Mouse (Mus musculus): ENCODE measurements at regions not wholly inside any gene's neighbourhood (a gene's known extent, or its start where the extent isn't known, plus 50 kb on each side); places are given as distances from the start of the nearest gene placed in this dataset.

DNA sequence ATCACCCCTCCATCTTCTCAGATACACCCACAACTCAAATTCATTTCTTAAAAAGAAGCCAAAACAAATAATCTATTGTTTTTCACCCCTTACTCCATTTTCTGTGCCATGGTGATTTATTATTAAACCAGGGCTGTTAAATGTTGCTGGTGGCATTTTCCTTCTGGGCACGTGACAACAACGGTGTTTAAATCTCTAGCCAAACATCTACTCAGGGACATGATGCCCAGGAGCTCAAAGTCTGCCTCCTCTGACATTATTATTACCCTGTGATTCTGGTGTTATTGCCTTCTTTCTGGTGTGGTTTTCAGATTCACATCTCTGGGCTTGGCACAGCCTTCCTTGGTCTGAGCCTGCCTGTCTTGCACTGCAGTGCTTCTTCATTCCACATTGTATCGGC lies 253.5 kb upstream of the Camk1g start:
- peak; percentile 7 for DNase-seq

DNA sequence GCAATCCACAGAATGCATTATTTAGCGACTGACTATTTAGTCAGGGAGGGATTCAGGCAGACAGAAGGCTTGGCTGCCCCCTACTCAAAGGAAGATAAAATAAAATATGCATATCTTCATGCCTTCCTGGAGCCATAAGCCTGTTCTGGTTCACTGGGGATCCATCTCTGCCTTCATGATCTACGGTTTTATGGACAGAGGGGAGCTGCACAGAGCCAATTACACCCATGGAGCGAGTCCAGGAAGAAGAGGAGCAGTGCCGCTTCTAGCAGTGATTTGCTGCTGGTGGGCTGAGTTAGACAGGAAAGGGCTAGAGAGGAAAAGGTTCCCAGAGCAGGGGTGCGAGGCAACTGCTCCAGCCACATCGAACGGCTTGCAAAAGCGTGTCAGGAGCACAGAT lies 248.2 kb upstream of the Camk1g start:
- DNase-seq: no peak

DNA sequence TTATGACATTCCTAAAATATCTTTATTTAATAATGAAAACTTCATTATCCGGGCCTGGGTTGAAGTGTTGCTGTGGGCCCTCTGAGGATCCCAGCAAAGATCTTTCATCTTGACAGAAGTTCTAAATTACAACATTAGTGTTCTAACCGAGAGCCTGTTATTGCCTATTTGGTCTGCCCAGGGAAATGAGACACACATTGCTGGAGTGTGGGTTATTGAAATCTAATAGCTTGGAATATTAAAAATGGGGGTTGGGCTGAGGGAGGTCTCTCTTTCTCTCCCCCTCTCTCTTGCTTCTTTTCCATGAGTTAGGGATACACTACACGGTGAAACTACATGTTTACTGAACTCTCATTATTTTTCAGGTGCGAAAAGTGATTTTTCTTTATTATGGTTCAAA lies 240.4 kb upstream of the Camk1g start:
- DNase-seq: no peak

DNA sequence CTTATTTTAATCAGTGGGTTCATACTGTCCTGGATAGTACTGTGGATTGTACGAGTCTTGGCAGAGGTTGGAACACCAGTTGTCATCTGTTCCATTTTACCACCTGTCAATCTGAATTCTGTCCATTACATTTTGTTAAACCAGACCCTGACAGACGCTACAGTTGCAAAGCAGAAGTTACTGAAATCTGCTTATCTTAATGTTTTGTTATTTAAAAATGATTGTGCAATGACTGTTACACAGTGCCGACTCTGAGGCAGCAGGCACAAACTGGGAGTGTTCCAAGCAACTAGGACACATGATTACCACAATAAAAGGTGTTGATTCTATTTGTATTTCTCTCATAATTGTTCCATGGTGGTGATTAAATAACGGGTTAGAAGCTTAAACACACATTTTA lies 229.8 kb upstream of the Camk1g start:
- DNase-seq: no peak

DNA sequence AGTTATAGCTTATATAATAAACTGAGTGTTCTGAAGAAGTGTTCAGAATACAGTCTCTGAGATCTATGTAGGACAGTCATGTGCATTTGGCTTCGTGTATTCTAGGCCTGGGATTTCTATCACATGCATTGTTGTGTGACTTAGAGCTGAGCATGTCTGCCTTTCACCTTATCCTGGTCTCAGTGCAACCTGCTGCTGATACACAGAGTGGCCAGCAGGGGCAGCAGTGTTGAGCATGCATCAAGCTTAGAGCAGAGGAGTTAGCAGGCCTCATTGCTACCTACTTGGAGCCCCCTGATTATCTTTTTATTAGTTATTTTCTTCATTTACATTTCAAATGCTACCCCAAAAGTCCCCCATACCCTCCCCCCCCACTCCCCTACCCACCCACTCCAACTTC lies 229.1 kb upstream of the Camk1g start:
- DNase-seq: no peak

DNA sequence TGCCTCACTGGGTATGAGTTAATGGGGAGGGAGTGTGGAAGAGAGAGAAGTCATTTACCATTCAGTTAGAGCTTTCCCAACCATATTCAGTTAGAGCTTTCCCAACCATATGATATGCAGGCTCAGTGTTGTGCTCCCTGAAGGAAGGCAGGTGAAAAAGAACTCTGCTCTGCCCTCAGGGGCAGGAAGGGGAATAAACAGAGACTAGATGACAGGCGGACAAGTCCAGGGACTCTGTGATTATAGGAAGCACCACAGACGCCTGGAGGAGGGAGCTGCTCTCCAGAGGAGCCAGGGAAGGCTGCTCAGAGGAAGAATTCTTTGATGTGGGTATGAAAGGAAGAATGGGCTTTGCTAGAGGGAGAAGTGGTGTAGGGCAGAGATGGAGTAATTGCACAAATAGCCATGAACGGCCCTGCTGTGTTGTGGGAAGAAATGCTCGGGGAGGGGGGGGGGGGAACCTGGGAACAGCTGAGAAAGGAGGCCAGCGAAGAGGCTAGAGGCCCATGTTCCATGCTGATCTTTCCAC lies 220.3 kb upstream of the Camk1g start:
- DNase-seq: no peak

DNA sequence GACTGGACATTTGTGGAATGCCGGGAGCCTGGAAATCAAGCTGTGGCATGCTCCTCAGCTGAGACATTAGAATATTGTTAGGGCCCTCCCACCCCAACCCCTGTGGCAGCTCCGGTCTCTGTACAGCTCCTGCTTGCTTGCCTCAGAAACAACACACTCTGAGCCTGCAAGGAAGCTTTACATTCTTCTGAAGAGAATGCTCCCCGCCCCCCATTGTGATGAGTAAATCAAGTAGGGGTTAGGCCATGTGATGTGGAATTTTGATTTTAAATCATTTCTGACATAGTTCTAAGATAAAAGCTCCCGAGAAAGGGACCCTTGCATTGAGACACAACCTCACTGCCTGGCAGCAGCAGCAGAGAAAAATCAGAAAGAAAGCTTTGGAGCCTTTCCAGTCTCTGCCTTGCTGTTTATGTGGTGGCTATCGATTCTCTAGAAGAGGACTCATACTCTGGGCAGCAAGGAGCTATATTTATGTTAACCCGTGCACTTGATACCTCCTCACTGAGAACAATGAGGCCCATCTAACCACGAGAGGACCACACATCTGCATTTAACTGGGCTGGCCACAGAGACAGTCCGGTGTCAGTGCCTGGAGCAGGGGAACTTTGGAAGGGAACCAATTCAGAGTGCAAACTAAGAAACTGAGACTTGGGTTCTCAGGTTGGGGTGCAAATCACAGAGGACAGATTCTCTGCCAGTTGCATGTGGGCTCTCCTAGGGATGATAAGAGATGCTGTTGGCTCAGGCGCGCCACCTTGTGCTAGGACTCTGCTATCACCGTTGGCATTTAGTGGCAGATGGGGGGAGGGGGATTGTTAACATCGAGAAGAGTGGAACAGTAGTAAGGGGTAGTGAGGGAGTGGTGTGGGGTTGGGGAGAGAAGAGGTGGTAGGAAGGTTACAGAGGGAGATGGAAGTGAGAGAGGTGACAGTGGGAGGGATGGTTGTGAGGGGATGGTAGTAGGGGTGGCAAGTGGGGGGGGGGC lies 218.7 kb upstream of the Camk1g start:
- DNase-seq: peak; percentile 35

DNA sequence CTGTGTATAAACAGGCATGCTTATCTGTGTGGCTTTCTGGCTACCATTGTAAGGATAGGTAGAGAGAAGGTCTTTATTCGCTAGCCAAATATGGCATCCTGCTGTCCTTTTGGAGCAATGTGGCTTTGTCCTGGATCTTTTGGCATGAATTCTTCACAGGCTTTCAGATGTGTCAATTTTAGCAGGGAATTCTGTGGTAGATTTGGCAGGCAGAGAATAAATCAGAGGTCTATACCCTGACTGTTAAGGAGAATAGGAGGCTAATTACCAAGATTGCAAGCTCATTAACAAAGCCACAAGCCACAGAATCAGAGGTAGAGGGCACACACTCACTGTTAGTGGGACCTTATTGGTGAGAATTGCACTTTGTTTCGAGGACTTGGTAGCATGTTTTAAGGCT lies 217.2 kb upstream of the Camk1g start:
- DNase-seq: no peak

DNA sequence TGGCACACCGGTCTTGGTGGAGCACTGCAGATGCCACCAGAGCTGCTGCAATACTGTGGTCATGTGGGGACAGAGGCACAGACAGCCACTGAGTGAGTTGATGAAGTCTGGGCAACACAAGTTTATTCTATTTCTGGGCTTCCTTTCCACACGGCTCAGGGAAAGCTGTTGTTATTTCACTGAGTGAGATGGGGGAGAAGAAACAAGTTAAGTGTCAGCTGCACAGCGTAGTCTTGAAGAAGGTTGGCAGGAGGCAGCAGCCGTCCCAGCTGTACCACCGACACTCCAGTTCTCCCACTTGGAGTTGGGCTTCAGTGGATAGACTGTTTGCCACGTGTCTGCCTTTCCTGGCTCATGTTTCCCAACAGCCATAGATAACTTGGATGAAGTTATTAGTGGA lies 216.8 kb upstream of the Camk1g start:
- no peak for DNase-seq

DNA sequence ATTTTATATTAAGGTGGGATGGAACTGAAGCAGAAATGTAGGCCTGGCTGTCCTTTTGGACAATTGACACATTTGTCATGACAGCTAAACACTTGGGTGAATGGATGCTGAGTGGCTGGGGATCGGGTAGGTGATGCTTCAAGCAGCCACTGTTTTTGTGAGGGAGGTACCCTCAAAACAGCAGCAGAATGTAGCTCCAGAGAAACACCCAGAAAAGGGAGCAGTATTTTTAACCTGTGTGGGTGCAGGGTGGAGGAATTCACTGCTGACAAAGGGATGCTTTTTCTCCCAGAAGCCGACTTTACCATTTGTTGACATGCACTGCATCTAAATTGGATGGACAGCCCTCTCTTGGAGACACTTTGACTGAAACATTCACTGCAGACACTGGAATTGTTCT lies 213.7 kb upstream of the Camk1g start:
- DNase-seq: no peak

DNA sequence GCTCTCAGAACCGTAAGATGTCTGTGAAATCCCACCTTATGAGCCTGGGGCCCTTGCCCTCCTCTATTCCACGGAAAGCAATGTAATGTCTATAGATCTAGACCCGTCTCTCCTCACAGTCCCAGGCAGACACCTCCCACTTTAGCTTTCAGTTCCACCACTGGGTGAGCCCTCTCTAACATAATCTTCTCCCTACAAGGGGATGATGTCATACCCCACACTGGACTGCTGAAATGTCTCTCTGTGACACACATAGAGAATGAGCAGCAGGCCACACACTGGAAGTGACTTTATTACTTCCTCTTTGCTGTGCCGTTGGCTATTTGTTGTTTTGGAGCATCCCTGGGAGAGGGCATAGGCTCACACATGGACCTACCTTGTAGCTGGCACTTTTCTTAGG lies 210.3 kb upstream of the Camk1g start:
- DNase-seq: no peak

DNA sequence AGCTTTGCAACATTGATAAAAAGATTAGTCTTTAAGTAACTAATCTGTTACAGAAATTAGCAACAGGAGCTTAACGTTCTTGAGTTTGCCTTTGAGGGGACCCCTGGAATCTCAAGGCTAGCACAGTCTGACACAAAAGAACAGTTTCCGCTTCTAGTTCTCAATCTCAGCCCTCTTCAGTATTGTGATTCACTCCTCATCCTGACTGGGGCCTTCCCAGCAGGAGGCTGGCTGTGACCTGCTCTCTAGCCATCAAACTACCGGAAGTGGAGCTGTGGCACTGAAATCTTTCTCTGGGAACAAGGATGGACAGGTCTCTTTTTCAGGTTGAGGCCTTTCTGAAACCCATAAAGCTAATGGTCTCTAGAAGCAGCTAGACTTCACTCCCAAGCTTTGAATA lies 209.6 kb upstream of the Camk1g start:
- no peak for DNase-seq

DNA sequence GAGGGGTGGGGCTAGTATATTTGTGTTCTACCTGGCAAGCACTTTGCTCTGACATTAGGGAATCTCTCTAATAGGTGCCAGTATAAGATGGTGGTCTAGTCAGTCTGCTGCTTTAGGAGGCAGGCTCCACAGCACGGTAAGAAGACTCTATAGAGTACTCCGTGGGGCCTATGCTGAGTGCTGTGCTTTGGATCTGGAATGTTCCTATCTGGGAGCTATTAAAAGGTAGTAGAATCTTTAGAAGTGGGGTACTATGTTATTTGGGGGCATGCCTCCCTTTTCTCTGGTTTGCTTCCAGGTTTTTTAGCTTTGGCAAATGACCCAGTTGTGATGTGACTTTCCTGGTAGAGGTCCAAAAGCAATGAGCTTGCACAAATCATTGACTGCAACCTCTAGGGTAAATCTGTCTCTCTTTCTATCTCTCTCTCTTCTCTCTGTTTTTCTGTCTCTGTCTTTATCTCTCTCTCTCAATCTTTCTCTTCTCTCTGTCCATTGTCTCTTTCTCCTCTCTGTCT lies 208.6 kb upstream of the Camk1g start:
- DNase-seq: no peak

DNA sequence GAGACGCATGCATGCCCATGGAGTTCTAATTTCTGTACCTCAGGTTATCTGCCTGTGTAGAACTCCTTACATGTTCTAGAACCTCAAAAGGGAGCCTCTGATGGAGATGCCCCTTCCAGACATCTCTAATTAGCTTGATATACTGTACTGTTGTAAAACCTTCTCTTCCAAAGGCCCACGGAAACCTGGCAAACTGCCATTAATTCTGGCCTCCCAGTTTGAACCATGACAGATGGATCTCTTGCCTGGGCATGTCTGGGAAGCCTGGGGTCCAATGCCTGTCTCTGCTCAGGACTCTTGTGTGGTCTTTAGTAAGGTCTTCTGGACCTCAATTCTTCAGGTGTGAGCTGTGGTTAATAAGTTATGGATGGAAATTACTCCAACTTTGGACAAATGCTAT lies 207.7 kb upstream of the Camk1g start:
- no peak for DNase-seq

DNA sequence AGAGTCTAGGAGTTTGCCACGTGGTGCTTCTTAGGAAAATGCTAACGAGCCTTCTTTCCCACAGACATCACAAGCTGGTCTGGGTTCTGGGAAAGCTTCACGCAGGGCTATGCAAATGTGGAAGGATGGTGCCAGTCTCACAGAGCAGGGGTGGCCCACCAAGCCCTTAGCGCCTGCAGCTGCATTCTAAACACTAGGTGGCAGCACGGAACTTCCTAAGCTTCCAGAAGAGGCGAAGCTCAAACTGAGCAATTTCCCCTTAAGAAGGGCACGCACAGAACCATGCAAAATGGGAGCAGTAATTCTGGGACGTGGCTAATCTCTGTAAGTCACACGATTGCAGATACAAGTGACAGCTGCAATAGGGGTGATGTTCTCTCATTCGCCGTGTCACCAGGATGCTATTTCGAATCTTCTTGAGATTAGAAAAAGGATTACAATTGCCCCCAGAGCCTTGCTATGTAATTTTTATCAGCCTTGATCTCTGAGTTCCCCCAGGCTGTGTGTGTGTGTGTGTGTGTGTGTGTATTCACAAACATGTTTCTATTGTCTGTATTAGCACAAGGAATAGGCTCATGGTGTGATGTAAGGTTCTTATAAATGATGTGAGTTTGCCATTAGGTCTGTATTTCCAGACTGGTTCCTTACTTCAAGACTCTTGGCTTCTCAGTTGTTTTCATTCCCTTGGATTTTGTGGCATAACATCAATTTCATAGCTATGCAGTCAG lies 206.1 kb upstream of the Camk1g start:
- peak; percentile 74 for DNase-seq

DNA sequence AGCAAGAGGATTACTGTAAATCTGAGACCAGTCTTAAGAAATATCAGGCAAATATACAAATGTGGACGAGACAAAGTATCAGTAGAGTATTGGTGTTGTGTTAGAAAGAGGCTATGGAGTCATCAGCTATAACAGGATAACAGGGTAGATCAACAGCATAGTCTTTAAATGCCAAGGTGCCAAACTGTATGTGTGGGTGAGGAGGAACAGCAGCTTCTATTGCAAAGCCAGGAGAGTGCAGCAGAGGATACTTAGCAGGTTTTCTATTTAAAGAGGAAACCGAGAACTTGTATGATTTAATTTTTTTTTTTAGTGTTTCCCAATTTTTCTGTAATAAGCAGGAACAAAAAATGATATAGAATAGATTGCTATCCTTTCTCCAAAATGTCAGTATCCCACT lies 202.7 kb upstream of the Camk1g start:
- DNase-seq: no peak

DNA sequence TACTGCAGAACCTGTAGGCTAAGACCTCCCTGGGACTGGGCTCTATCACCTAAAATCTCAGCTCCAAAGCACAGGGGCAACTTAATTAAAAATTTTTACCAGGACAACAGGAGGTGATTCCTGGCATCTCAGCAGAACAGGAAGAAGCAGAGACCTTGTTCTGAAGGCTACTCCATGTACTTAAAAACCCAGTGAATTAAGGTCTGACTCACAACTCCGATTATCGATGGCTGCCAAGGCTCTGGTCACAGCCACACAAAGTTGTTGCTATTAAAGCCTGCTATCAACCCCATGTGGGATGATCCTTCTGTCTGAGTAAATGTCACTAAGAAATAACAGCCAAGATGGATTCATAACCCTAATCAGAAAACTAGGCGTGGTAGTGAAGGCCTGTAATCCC lies 202.3 kb upstream of the Camk1g start:
- DNase-seq: no peak

DNA sequence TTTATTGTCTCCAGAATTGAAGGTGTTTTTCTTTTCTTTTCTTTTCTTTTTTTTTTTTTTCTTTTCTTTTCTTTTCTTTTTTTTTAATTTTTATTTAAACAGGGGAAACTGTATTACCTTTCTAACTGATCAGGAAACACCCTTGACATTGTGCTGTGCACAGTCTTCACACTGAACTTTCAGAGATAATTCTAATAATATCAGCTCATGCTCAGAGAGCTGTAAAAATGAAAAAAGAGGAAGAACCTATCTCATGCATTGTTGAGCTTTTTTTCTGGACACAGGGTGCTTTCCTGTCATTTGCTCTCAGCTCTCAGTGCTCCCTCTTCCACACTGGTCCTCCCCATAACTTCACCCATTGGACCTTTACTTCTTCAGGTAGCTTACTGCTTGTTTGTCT lies 201.0 kb upstream of the Camk1g start:
- DNase-seq: no peak

DNA sequence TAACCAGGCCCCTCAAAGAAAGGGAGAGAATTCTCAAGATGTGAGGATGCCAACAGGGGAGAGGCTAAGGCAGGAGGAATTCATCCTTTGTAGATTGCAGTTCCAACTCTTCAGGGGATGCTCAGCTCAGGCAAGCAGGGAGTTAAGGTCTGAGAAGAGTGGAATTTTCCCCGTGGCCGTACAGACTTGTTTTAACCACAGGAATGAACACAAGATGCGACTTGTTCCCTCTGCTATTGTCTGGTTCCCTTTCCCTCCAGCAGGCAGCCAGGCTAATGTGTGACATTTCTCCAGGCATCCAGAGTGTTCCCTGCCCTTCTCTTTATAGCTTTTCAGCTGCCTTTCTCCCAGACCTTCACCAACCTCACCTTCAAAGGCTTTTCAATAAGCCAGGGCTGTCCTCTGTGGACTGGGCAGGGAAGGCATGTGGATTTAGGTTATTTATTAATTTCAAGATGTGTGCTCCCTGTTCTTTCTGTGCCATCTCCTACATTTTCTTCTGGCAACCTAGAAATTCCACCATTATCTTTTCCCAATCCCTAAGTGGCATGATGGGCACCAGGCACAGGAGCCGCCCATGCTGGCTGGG lies 198.6 kb upstream of the Camk1g start:
- peak; percentile 29 for DNase-seq

DNA sequence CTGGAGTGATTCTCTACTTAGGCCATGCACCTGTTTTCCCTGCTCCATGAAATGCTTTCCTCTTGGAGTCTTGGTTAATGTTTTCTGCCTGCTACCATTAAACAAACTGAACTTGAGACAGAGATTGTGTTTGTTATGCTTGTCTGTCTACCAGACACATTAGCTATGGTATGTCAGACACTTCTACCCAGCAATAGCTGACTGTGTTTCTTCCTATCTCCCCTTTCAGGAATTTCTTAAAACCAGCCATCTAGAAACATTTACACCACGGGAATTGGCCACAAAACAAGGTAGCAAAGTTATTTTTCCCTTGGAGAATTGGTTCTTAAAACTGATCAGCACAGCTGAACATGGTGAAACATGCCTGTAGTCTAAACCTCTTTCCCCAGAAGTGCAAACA lies 197.1 kb upstream of the Camk1g start:
- no peak for DNase-seq

DNA sequence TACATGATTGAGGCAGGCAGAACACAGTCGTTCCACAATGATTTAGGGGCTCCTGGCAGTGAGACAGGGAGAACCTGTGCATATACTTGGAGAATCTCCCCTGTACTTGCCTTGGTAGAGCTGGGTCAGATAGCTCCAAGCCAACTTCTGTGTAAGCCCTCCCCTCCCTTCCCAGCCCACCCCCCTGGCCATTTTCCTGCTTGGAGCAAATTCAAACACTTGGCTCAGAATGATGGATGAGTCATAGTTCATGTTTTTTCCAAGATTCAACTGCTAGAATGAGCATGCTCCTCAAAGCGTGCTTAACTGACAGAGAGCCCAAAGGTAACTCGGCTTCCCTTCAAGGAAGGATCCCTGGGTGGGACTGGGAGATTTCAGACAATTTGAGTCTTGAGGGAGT lies 194.1 kb upstream of the Camk1g start:
- no peak for DNase-seq

DNA sequence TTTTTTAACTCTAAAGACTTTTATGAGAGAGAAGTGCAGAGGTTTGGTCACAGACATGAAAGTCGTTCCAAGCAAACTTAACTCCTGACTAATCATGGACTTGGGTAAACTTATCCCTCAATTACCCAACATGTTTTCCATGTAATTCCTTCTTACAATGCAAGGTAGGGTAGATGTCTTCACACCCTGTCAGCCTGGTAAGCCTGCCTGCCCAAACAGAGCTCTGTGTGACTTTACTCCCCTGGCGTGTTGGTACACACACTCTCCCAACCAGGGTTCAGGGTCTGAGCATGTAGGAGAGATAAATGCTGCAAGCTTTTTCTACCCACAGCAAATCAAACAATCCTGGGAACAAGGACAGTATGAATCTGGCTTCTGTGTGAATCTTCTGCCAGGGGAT lies 192.1 kb upstream of the Camk1g start:
- DNase-seq: no peak

DNA sequence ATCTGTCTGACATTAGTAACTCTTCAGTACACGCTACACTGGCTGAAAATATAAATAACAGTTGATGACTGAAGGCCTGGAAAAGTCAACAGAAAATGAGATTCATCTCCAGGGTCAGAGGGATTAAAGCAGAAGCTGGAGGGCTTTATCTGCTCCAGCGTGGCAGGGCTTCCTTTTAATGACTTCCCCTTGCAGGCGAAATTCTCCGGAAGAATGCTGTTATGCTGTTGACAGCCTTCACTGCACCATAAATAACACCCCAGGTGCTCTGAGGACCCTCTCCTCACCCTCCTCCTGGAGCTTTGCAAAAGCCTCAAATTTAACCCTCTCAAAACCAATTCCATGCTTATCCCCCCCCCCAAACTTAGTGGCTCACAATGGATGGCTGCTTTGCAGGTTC lies 188.0 kb upstream of the Camk1g start:
- DNase-seq: no peak

DNA sequence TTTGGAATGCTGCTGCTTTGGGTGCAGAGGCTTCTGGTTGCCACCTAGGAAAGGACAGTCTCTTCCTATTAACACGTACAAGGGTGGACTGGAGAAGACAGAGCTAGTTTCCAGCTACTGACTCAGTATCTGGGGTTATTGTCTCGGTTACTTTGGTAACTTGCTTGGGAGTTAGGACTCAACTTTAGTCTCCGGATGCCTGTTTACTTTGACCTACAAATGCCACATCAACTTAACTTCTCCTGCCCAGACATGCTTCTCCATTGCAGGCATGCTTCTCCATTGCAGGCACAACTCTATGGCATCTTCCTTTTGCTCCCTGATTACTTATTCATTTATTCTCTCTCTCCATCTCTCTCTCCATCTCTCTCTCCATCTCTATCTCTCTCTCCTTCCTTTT lies 184.6 kb upstream of the Camk1g start:
- no peak for DNase-seq

All from kidney, adult 11 months (tissue).